Mouse (Mus musculus) spleen, adult 2 months (tissue): ENCODE data around the gene Ap5b1. TPM values are rescaled to one million over a fixed set of nuclear protein-coding genes. Genes with fewer than 3 reads are reported as not detected.

Source experiments
- DNase-seq, 2 experiments: peaks; one replicate each; pipeline versions ENCODE4 v3.0.0 to v3.0.0-alpha.2; 2012 to 2021; ENCODE audit warnings: low spot score in 2 of 2, low read depth in 1 of 2
- H3K27ac ChIP-seq: fragments of 200-500 bp; 2 replicates; pipeline ENCODE4 v1.5.1; 2012; ENCODE audit warnings: low read length, inconsistent platforms; ENCODE audit not compliant: insufficient read depth
- H3K27me3 ChIP-seq: fragments of 200-500 bp; 2 replicates; pipeline ENCODE4 v1.6.1; 2012; ENCODE audit warnings: mild to moderate bottlenecking, moderate library complexity, low read length, inconsistent platforms; ENCODE audit not compliant: control insufficient read depth, insufficient read depth
- H3K36me3 ChIP-seq: fragments of 200-500 bp; 2 replicates; pipeline ENCODE4 v1.6.1; 2012; ENCODE audit warnings: mild to moderate bottlenecking, low read length, inconsistent platforms; ENCODE audit not compliant: control insufficient read depth, insufficient read depth
- H3K4me1 ChIP-seq: fragments of 200-500 bp; 2 replicates; pipeline ENCODE4 v1.6.1; 2011; ENCODE audit warnings: inconsistent platforms; ENCODE audit not compliant: control insufficient read depth, insufficient read depth, insufficient read length
- H3K4me3 ChIP-seq: fragments of 200-500 bp; 2 replicates; pipeline ENCODE4 v1.5.1; 2011; ENCODE audit warnings: mild to moderate bottlenecking, inconsistent platforms; ENCODE audit not compliant: insufficient read depth, insufficient read length; ENCODE audit errors: extremely low read depth
- CTCF ChIP-seq: fragments of 200-500 bp; IDR thresholded peaks from 2 replicates; pipeline ENCODE4 v1.5.1; 2011; ENCODE audit warnings: mild to moderate bottlenecking, inconsistent platforms; ENCODE audit not compliant: insufficient read depth, insufficient read length, insufficient replicate concordance; ENCODE audit errors: extremely low read depth
- POLR2A ChIP-seq: fragments of 200-500 bp; IDR thresholded peaks from 2 replicates; pipeline ENCODE4 v1.6.1; 2011; ENCODE audit warnings: low read depth, low read length, inconsistent platforms
- WGBS: fragments of 180-500 bp; shearing (Covaris S2); methylation state at CpG from one replicate; pipeline ENCODE4 v1.1.7; 2018; 5-methylcytosine and 5-hydroxymethylcytosine counted together
- polyA plus RNA-seq: library from polyadenylated mRNA; depleted of rRNA; stranded (reverse); fragments of >200 nt; gene quantifications from 2 replicates; pipeline ENCODE4 v1.2.3, GENCODE M21; 2012

Ap5b1 gene
- polyA plus RNA-seq, 1 experiment = 18.6 TPM

DNA sequence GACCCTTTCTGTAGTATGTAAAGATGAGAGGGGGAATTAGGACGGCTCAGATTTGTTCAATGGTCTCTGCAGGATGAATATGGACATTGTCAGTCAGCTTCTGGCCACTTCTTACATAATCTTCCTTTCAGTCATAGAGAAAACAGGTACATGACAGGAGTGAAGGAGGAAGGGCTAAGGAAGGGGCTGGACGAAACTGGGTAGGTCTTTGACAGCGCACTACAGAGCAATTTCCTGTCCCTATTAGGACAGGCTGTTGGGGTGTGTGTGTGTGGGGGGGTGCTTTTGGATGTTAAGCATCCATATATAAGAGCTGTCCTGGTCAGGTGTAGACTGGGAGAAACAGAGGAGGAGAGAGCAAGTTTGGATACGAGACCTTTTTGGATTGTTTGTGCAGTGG is 31.4 kb downstream of the Ap5b1 start:
- no peak for DNase-seq
- 84% methylated on average over 4 of the region's 4 CpGs for WGBS
- Histone ChIP-seq H3K27me3 (no peaks in the 10 kb centered on the region), H3K4me1 (peaks cover 6% of the 10 kb centered on the region), H3K27ac (no peak overlapping the region), H3K36me3 (peaks cover 6% of the 10 kb centered on the region), H3K4me3 (no peak overlapping the region)
- TF ChIP-seq POLR2A (no peak), CTCF (no peak)

DNA sequence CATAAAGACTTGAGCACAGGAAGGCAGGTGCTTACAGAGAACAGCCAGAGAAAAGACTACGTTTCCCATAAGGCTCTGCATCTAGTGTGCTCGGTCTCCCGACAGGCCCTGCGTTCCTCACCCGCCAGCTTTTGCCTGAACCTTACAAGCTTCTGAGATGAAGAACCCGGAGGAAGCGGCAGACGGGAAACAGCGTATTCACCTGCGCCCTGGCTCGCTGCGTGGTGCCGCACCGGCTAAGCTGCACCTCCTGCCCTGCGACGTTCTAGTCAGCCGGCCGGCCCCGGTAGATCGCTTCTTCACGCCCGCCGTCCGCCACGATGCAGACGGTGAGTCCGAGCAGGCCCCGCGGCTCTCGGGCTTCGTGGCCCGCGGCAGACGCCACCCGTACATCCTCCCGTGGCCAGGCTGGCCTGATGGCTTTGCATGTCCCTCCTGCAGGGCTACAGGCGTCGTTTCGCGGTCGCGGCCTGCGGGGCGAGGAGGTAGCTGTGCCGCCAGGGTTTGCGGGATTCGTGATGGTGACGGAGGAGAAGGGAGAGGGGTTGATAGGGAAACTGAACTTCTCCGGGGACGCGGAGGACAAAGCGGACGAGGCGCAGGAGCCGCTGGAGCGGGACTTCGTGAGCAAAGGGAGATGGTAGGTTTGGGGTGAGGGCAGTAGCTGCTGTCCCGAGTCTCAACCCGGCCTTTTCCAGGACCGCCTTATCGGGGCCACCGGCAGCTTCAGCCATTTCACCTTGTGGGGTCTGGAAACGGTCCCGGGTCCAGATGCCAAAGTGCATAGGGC is 34.1 kb downstream of the Ap5b1 start, which contains the start of gene Rnaseh2c:
Gene Rnaseh2c, plus strand, starts transcription at position 122 of the 790 bp plus-strand sequence.
- Histone ChIP-seq H3K4me1 (peaks cover 6% of the 10 kb centered on the region), H3K27me3 (no peaks in the 10 kb centered on the region)
- 1% methylated on average over 64 of the region's 64 CpGs for WGBS

DNA sequence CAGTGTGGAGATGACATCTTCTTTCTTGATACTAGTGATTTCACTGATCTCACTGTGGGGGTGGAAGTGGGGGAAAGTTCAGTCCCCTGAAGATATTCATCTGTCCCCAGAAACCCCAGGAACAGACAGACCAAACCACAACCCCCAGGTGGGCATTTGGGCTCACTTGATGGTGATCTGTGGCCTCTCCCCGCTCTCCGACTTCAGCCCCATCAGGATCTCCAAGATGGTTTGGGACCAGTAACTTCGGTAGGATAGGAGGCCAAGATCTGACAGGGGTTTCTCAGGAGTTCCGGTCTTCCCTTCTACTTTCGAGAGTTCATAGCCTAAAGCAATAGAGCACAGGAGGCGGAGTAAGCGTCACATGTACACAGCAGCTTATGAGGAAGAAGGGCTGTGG is 35.8 kb downstream of the Ap5b1 start:
- Histone ChIP-seq H3K36me3 (peaks cover 27% of the 10 kb centered on the region), H3K4me3 (no peak overlapping the region), H3K27ac (no peak overlapping the region), H3K27me3 (no peaks in the 10 kb centered on the region), H3K4me1 (peaks cover 7% of the 10 kb centered on the region)
- DNase-seq = no peak
- 89% methylated on average over 7 of the region's 7 CpGs for WGBS
- TF ChIP-seq CTCF = no peak
- TF ChIP-seq POLR2A = no peak

More for the DNA sequence above, 34.1 kb downstream of the Ap5b1 start, which contains the start of gene Rnaseh2c:
- Histone ChIP-seq H3K27ac (peak within 1 kb of the TSS; percentile 81), H3K36me3 (peaks cover 20% of the 10 kb centered on the region), H3K4me3 (peak within 1 kb of the TSS; percentile 88)
- TF ChIP-seq CTCF (no peak), POLR2A (peak; percentile 60)
- peak; percentile 66 to 83 for DNase-seq

DNA sequence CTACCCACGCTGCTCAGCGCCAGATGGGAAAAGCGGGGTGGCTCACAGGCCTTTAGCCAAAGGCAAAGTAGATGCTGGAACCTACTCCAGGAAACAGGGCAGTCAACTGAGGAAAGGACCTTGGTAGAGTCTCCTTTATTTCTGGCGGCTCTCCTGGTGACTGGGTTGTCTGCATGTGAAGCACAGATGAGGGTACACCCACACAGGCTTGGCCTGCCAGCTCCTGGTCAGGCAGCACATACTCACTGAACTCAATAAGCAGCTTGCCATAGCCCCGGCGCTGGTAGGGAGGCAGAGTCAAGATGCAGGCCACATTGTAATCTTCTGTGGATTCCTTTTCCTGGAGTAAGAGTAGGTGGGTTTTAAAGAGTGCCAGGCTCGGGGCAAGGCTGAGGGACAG is 37.3 kb downstream of the Ap5b1 start:
- no peak overlapping the region for H3K27ac ChIP-seq
- peaks cover 27% of the 10 kb centered on the region for H3K36me3 ChIP-seq
- 94% methylated on average over 7 of the region's 7 CpGs for WGBS
- TF ChIP-seq CTCF = no peak
- TF ChIP-seq POLR2A = no peak
- no peak overlapping the region for H3K4me3 ChIP-seq
- no peaks in the 10 kb centered on the region for H3K27me3 ChIP-seq
- no peak for DNase-seq
- H3K4me1 ChIP-seq = peaks cover 8% of the 10 kb centered on the region

DNA sequence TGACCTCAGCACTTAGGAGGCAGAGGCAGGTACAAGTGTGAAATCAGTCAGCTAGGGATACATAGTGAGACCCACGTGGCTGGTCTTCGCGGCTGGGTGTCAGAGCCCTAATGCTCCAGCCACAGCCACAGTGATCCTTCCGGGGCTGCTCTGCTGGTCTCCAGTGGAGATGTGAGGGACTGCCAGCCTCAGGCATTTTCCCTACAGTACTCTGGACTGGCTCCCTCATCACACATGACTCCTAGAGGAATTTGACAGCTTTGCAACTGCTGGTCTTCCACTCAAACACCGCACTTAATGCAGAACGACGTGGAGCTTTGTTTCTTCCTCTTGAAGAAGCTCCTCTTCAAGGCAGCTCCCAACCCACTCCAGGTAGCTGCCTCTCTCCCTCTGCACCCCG is 38.4 kb downstream of the Ap5b1 start:
- WGBS = 88% methylated on average over 8 of the region's 8 CpGs
- no peak for DNase-seq

DNA sequence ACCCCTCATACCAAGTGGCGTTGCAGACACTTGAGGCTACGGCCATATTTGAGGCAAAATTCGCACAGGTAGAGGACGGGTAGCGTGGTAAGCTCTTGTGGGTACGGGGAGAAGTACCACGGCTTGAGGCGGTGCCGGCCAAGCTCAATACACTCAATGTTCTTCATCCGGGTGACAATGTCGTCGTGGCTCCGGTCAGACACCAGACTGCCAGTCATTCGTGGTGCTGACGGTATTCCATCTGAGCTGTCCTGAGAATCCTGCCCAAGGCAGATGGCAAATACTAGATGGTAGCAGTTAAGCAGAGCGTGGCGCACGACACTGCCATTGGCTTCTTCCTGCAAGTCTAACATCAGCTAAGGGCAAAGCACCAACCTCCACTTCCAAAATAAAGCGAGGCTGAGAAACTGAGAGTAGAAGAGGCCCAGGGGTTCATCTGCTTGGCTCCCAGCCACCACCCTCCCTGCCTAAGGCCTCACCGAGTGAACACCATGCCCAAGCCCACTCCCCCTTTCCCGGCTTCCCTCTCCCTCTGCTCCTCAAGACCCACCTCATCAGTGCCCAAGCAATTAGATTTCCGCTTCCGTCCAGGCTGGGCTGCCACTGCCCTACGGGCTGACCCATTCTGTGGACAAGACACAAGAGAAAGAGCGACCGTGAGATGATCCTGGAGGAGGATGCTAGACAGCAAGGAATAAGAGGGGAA is 40.0 kb downstream of the Ap5b1 start:
- Histone ChIP-seq H3K4me1 (peaks cover 5% of the 10 kb centered on the region), H3K27ac (no peak overlapping the region), H3K36me3 (peaks cover 27% of the 10 kb centered on the region), H3K4me3 (no peak overlapping the region), H3K27me3 (no peaks in the 10 kb centered on the region)
- 96% methylated on average over 26 of the region's 26 CpGs for WGBS
- no peak for TF ChIP-seq CTCF
- no peak for TF ChIP-seq POLR2A
- DNase-seq = no peak

More for the DNA sequence above, 38.4 kb downstream of the Ap5b1 start:
- Histone ChIP-seq H3K27me3 (no peaks in the 10 kb centered on the region), H3K4me1 (peaks cover 10% of the 10 kb centered on the region), H3K27ac (no peak overlapping the region), H3K4me3 (no peak overlapping the region), H3K36me3 (peaks cover 27% of the 10 kb centered on the region)
- no peak for TF ChIP-seq CTCF
- no peak for TF ChIP-seq POLR2A
